Mouse (Mus musculus): ENCODE results near the gene Dnah17.

DNA sequence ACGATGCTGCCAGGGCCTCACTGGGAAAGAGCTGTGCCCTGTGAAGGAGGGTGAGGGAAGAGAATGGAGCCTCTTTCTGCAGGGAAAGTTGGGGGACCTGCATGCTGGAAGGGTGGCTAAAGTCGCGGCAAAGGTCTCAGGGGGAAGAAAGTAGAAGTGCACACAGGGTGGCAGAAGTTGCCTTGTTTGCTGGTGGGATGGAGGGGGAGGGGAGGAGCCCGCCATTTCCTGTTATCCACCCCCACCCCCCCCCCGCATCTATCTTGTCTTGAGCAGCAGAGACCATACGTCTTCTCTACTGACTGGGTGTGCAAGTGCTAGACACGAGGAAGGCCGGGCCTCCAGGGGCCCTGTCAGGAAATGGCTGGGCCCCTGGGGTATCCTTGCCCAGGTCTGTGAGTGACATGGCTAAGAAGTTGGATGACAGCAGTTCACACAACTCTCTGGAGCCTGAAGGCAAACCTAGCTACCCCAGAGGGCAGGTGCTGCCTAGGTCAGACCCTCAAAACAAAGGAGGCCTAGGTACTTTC lies 15.8 kb downstream of the Dnah17 start:
- no peak for TF ChIP-seq CTCF (IDR thresholded peaks at IDR 0.05; ENCODE audit: low read depth, low read length)
- TF ChIP-seq POLR2A (IDR thresholded peaks at IDR 0.05; ENCODE audit: extremely low read depth, insufficient read depth, low read length), result no peak
